Mouse (Mus musculus) ES-E14 (cell line): Measurements from ENCODE around the gene Acbd3. TPM values are rescaled to one million over a fixed set of nuclear protein-coding genes. Genes with fewer than 3 reads are reported as not detected.

Experiments used
- DNase-seq: peaks from one replicate; pipeline ENCODE4 v3.0.0-alpha.2; 2013; ENCODE audit warnings: low read depth, low spot score
- H3K27ac ChIP-seq: 2 replicates; pipeline ENCODE4 v1.5.1; 2012; ENCODE audit warnings: low read depth, mild to moderate bottlenecking, low read length, moderate library complexity, mixed read lengths; ENCODE audit not compliant: poor library complexity, insufficient read depth, severe bottlenecking
- H3K36me3 ChIP-seq: 2 replicates; pipeline ENCODE4 v1.6.1; 2012; ENCODE audit warnings: mild to moderate bottlenecking, low read length, moderate library complexity, mixed read lengths; ENCODE audit not compliant: control insufficient read depth, poor library complexity, insufficient read depth, severe bottlenecking
- H3K4me1 ChIP-seq, 2 experiments: fragments of 150-350 bp in 1 of 2; sonication (generic) in 1 of 2; 2 replicates each; pipeline ENCODE4 v1.6.1; 2012; ENCODE audit warnings: low read length in 2 of 2, mild to moderate bottlenecking in 1 of 2, mixed read lengths in 1 of 2; ENCODE audit not compliant: control insufficient read depth in 2 of 2, insufficient read depth in 2 of 2, poor library complexity in 1 of 2
- H3K4me3 ChIP-seq, 2 experiments: fragments of 150-350 bp in 1 of 2; sonication (generic) in 1 of 2; 2 replicates each; pipeline ENCODE4 v1.5.1; 2012; ENCODE audit warnings: low read length in 2 of 2, low read depth in 1 of 2, mild to moderate bottlenecking in 1 of 2, mixed read lengths in 1 of 2; ENCODE audit not compliant: insufficient read depth in 1 of 2, poor library complexity in 1 of 2, severe bottlenecking in 1 of 2
- H3K9ac ChIP-seq: 2 replicates; pipeline ENCODE4 v1.6.1; 2012; ENCODE audit warnings: low read depth, mild to moderate bottlenecking, low read length, mixed read lengths; ENCODE audit not compliant: poor library complexity, insufficient read depth, severe bottlenecking
- H3K9me3 ChIP-seq: fragments of 150-350 bp; sonication (generic); 2 replicates; pipeline ENCODE4 v1.6.1; 2012; ENCODE audit warnings: low read depth, mild to moderate bottlenecking, low read length; ENCODE audit not compliant: control insufficient read depth, insufficient read depth
- CHD2 ChIP-seq: IDR thresholded peaks from 2 replicates; pipeline ENCODE4 v1.6.1; 2014; ENCODE audit warnings: mild to moderate bottlenecking, low read depth, low read length, inconsistent platforms
- HCFC1 ChIP-seq: IDR thresholded peaks from 2 replicates; pipeline ENCODE4 v1.6.1; 2012; ENCODE audit warnings: low read length, inconsistent platforms, borderline replicate concordance; ENCODE audit not compliant: insufficient read depth
- MAFK ChIP-seq: IDR thresholded peaks from 2 replicates; pipeline ENCODE4 v1.6.1; 2014; ENCODE audit warnings: mild to moderate bottlenecking, low read depth, low read length, inconsistent platforms; ENCODE audit not compliant: insufficient read depth
- ZC3H11A ChIP-seq: IDR thresholded peaks from 2 replicates; pipeline ENCODE4 v1.6.1; 2012; ENCODE audit warnings: low read depth, mild to moderate bottlenecking, inconsistent platforms, low read length, borderline replicate concordance
- ZNF384 ChIP-seq: IDR thresholded peaks from 2 replicates; pipeline ENCODE4 v1.6.1; 2012; ENCODE audit warnings: low read depth, low read length, inconsistent platforms
- in situ Hi-C, 2 experiments: fragments of 600-800 bp; cut with MboI; formaldehyde crosslinking; loops; one replicate each; pipeline ENCODE4 v1.15.1; 2025; ENCODE audit warnings: low sequenced_read_pairs in 2 of 2, inconsistent platforms in 1 of 2; ENCODE audit not compliant: unreplicated experiment in 2 of 2
- total RNA-seq: library from RNA; depleted of rRNA; stranded (reverse); fragments of 300-350 nt; gene quantifications from 2 replicates; pipeline ENCODE4 v1.2.3, GENCODE M21; 2012

Gene Acbd3
- total RNA-seq, 1 experiment = 20.4 TPM

DNA sequence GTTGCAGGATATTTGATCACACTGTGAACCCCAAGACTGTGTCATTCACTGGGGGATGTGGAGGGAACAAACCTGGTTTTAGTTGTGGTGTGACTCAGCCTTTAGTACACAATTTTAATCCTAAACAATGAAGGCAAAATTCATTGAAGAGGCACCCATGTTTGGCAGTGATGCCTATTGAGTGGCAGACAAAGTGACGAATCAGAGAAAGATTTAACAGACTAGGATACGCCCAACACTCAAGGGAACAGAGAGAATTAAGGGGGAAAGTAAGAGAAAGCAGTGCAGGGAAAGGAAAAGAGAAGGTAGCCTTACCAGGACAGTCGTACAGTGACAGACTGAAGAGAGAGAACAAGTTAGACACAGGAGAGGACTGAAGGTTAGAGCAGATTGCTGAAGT is 46.4 kb downstream of the Acbd3 start:
- Histone ChIP-seq H3K27ac (no peak overlapping the region), H3K36me3 (no peaks in the 10 kb centered on the region), H3K9ac (no peak overlapping the region), H3K9me3 (no peaks in the 10 kb centered on the region), H3K4me1 (peaks cover 0 to 5% of the 10 kb centered on the region in 2 experiments; a peak in 2 of 4 replicates), H3K4me3 (no peak overlapping the region)
- TF ChIP-seq ZC3H11A (no peak), ZNF384 (no peak), MAFK (no peak), CHD2 (no peak), HCFC1 (no peak)
- in situ Hi-C loops = no loop called here
- DNase-seq = no peak

DNA sequence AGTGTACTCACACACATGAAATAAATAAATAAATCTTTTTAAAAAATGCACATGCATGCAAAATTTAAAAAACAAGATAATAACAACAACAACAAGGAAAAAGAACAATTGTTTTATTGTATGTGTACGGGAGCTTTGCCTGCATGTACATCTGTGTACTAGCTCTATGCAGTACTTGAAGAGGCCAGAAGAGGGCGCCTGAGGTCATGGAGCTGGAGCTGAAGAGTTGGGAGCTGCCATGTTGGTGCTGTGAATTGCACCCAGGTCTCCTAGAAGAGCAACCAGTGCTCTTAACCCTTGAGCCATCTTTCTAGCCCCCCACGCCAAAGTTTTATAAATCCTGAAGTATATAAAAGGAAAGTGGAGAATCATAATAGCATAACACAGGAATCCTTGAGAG is 48.8 kb downstream of the Acbd3 start:
- in situ Hi-C loops = no loop called here
- DNase-seq = peak; percentile 69
- no peaks in the 10 kb centered on the region for H3K36me3 ChIP-seq

DNA sequence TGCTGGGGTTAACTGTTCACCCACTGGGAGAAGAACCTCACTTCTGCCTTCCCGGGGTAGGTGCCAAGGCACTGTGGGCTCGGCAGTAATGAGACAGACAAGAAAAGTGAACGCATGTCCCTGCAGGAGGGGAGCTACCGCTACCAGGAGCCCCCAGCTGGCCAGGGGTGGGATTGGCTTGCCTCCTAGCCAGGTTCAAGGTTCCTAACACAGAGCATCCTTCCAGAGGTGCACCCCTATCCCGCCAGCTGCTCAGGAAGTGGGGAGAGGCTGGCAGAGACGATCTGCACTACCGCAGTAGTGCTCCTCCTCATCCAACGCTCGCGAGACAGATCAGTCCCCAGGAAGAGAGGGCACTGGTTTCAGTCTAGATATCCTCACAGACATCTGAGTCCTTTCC is 49.5 kb downstream of the Acbd3 start:
- Histone ChIP-seq H3K4me1 (peaks cover 0 to 5% of the 10 kb centered on the region in 2 experiments; a peak in 2 of 4 replicates), H3K4me3 (no peak overlapping the region), H3K27ac (no peak overlapping the region), H3K36me3 (no peaks in the 10 kb centered on the region), H3K9me3 (no peaks in the 10 kb centered on the region), H3K9ac (no peak overlapping the region)
- TF ChIP-seq MAFK = no peak
- no peak for TF ChIP-seq CHD2
- in situ Hi-C loops = no loop called here
- DNase-seq = no peak

More for the DNA sequence above, 48.8 kb downstream of the Acbd3 start:
- no peak overlapping the region for H3K9ac ChIP-seq
- no peak overlapping the region for H3K27ac ChIP-seq
- no peaks in the 10 kb centered on the region for H3K9me3 ChIP-seq
- peaks cover 0 to 5% of the 10 kb centered on the region in 2 experiments; a peak in 2 of 4 replicates for H3K4me1 ChIP-seq
- TF ChIP-seq ZC3H11A (no peak), MAFK (no peak), HCFC1 (no peak)
- H3K4me3 ChIP-seq = no peak overlapping the region

DNA sequence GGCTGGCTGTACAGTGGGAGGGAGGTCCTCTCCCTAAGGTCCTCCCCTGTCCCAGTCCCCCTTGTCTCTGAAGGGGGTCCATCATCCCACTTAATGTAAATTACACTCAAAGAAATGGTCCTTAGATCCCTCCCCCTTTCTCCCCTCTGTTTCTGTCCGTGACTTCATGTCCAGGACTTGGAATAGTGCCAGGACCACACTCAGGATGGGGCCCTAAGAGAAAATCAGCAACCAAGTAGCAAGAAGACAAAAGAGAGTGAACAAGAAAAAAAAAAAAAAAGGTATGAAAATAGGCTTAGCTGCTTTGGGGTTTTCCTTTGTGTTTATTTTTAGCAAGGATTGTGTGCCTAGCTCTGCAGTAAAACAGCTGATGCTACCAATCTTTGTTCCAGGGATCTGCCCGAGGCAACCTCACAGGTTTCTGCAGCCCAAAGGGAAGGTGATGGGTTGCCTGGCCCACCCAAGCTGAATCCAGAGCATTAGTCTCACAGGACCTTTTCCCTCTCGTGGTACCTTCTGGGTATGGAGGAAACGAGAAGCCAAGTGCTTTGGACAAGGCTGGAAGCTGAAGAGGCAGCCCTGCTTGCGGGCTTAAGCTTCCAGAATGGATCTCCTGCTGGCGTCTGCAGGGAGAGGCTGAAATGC is 50.1 kb downstream of the Acbd3 start:
- Histone ChIP-seq H3K4me3 (no peak overlapping the region), H3K9ac (no peak overlapping the region), H3K27ac (no peak overlapping the region), H3K9me3 (no peaks in the 10 kb centered on the region), H3K36me3 (no peaks in the 10 kb centered on the region), H3K4me1 (peaks cover 0 to 5% of the 10 kb centered on the region in 2 experiments; a peak in 2 of 4 replicates)
- TF ChIP-seq ZC3H11A = no peak
- no peak for TF ChIP-seq CHD2
- no peak for TF ChIP-seq MAFK
- no peak for TF ChIP-seq HCFC1
- no peak for TF ChIP-seq ZNF384
- no peak for DNase-seq
- in situ Hi-C loops = no loop called here

DNA sequence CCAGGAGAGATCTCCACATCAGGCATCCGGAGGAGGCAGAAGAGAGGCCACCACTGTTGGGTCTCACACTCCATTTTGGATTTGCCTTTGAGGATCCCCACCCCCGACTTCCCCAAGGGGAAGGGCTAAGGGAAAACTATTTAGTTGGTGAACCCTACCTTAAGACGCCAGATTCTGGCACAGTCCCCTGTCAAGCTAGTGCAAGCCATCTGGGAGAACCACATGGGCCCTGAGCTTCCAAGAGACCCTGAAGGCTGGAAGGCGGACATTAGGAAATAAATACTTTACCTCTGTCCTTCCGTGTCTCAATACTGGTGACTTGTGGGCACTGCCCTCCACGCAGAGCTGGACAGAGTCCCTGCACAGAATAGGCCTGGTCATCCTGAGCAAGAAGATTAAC is 50.7 kb downstream of the Acbd3 start:
- no peak overlapping the region for H3K27ac ChIP-seq
- no peak overlapping the region for H3K4me3 ChIP-seq
- no peaks in the 10 kb centered on the region for H3K36me3 ChIP-seq

More for the DNA sequence above, 50.7 kb downstream of the Acbd3 start:
- Histone ChIP-seq H3K9me3 (no peaks in the 10 kb centered on the region), H3K4me1 (peaks cover 0 to 5% of the 10 kb centered on the region in 2 experiments; a peak in 2 of 4 replicates), H3K9ac (no peak overlapping the region)
- DNase-seq = no peak
- in situ Hi-C loops = no loop called here
- TF ChIP-seq CHD2 = no peak
- no peak for TF ChIP-seq ZC3H11A
- TF ChIP-seq ZNF384 = no peak
- no peak for TF ChIP-seq HCFC1
- TF ChIP-seq MAFK = no peak
